Mouse (Mus musculus): ENCODE measurements around the gene Pkd2l1. TPM values are rescaled to one million over a fixed set of nuclear protein-coding genes. Genes with fewer than 3 reads are reported as not detected.

The Pkd2l1 gene
- total and polyA plus RNA-seq, 2 experiments from 2014 or later, result not detected

DNA sequence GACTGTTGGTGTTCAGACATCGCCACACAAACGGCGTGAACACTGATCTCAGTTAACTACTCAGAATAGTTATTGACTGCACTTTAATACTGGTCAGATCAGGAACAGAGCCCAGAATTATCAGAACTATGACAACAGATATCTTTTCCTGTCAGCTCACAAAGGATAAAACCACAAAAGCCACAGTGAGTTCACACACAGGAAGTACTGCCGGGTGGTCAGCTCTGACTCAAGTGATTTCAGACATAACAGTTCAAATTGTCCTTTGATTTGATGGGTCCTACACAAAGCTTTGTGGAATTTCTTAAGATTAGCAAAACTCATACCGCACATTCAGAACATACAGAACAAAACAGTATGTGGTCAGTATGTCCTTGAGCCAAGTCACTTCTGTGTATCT is 33.5 kb upstream of the Pkd2l1 start:
- no peaks in the 10 kb centered on the region for H3K4me1 ChIP-seq (ENCODE audit: control insufficient read depth, insufficient read depth)
- ATAC-seq (ENCODE audit: insufficient read depth, low read depth), result no peak
- no peak for TF ChIP-seq EP300 (IDR thresholded peaks at IDR 0.05; ENCODE audit: low read depth)
- no peak for TF ChIP-seq CTCF (IDR thresholded peaks at IDR 0.05; ENCODE audit: low read depth)
- H3K27ac ChIP-seq (ENCODE audit: low read depth), result no peak overlapping the region
- no peaks in the 10 kb centered on the region for H3K36me3 ChIP-seq (replicated peaks; ENCODE audit: control insufficient read depth, insufficient read depth, low read length)
- H3K9ac ChIP-seq (replicated peaks; ENCODE audit: low read depth, low read length), result no peak overlapping the region
- no peak overlapping the region for H3K4me2 ChIP-seq (ENCODE audit: low read depth, low read length)
- no peak overlapping the region for H3K4me3 ChIP-seq (ENCODE audit: low read depth, low read length)
- H3K27me3 ChIP-seq (ENCODE audit: control insufficient read depth, insufficient read depth, low read length), result no peaks in the 10 kb centered on the region
- WGBS, result 70% methylated on average over 5 of the region's 5 CpGs
- no peaks in the 10 kb centered on the region for H3K9me3 ChIP-seq (replicated peaks; ENCODE audit: control insufficient read depth, low read length)
- no peak for DNase-seq (ENCODE audit: low spot score)

DNA sequence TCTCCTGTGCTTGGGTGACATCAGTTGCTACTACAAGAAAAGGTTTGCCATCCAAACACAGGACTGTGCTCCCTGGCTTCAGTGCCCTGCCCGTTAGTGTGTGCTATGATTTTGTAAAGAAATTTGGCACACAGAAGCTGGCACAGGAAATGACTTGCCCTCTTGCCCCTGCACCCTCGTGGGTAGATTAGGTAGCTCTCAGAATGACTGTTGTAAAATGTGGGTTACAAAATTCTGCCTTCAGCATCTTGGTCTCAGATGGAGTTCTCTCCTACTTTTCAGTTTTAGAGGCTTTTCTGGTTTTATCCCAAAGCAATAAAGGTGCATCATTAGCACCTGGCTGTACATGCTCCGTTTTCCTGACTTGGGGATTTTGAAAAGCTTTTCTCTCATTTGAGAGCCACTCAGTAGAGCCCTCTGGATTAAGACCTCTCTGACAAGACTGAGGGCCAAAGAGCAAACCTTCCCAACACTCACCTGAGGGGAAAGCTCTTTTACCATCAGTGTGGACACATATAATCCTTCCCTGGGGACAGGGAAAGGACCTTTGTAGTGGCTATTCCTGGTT is 25.8 kb upstream of the Pkd2l1 start:
- Histone ChIP-seq H3K27ac (ENCODE audit: low read depth) (no peak overlapping the region), H3K9ac (replicated peaks; ENCODE audit: low read depth, low read length) (no peak overlapping the region), H3K4me1 (ENCODE audit: control insufficient read depth, insufficient read depth) (no peaks in the 10 kb centered on the region), H3K36me3 (replicated peaks; ENCODE audit: control insufficient read depth, insufficient read depth, low read length) (no peaks in the 10 kb centered on the region), H3K4me2 (ENCODE audit: low read depth, low read length) (no peak overlapping the region), H3K9me3 (replicated peaks; ENCODE audit: control insufficient read depth, low read length) (no peaks in the 10 kb centered on the region), H3K27me3 (ENCODE audit: control insufficient read depth, insufficient read depth, low read length) (no peaks in the 10 kb centered on the region), H3K4me3 (ENCODE audit: low read depth, low read length) (no peak overlapping the region)
- DNase-seq (ENCODE audit: low spot score) (no peak), ATAC-seq (ENCODE audit: insufficient read depth, low read depth) (no peak)
- WGBS, result 60% methylated on average over 3 of the region's 3 CpGs
- no peak for TF ChIP-seq EP300 (IDR thresholded peaks at IDR 0.05; ENCODE audit: low read depth)
- TF ChIP-seq CTCF (IDR thresholded peaks at IDR 0.05; ENCODE audit: low read depth), result no peak

DNA sequence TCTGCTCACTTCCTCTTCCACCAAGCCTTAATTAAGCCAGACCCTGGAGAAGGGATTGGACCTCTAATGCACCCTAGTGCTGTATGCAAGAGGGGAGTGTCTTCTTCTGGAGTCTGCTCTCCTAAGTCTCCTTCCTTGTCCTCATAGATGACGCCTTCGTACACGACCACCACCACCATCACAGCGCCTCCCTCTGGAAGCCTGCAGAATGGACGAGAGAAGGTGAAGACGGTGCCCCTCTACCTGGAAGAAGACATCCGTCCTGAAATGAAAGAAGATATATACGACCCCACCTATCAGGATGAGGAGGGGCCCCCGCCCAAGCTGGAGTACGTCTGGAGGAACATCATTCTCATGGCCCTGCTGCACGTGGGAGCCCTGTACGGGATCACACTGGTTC is 23.0 kb upstream of the Pkd2l1 start:
- Histone ChIP-seq H3K4me3 (ENCODE audit: low read depth, low read length) (no peak overlapping the region), H3K36me3 (replicated peaks; ENCODE audit: control insufficient read depth, insufficient read depth, low read length) (no peaks in the 10 kb centered on the region), H3K27ac (ENCODE audit: low read depth) (no peak overlapping the region), H3K4me2 (ENCODE audit: low read depth, low read length) (no peak overlapping the region), H3K9me3 (replicated peaks; ENCODE audit: control insufficient read depth, low read length) (no peaks in the 10 kb centered on the region), H3K4me1 (ENCODE audit: control insufficient read depth, insufficient read depth) (no peaks in the 10 kb centered on the region), H3K9ac (replicated peaks; ENCODE audit: low read depth, low read length) (no peak overlapping the region), H3K27me3 (ENCODE audit: control insufficient read depth, insufficient read depth, low read length) (no peaks in the 10 kb centered on the region)
- no peak for DNase-seq (ENCODE audit: low spot score)
- TF ChIP-seq CTCF (IDR thresholded peaks at IDR 0.05; ENCODE audit: low read depth) (no peak), EP300 (IDR thresholded peaks at IDR 0.05; ENCODE audit: low read depth) (no peak)
- no peak for ATAC-seq (ENCODE audit: insufficient read depth, low read depth)
- 70% methylated on average over 12 of the region's 12 CpGs for WGBS

DNA sequence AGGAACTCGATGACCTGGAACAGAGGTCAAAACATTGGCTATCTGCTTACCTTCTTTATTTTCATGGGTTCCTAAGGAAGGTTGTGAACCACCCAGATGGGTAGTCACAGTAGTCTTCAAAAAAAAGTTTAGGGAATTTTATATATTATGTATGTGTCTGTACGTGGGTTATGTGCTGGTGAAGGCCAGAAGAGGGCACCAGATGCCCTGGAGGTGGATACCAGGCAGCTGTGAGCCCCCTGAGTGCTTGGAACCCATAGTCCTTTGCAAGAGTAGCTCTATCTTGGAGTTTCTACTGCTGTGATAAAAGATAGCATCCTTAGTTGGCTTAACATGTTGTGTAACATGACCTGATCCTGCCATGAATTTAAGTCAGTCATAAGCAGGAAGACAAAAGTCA is 14.8 kb upstream of the Pkd2l1 start:
- Histone ChIP-seq H3K4me3 (ENCODE audit: low read depth, low read length) (no peak overlapping the region), H3K4me1 (ENCODE audit: control insufficient read depth, insufficient read depth) (no peaks in the 10 kb centered on the region), H3K9me3 (replicated peaks; ENCODE audit: control insufficient read depth, low read length) (no peaks in the 10 kb centered on the region), H3K27me3 (ENCODE audit: control insufficient read depth, insufficient read depth, low read length) (no peaks in the 10 kb centered on the region), H3K27ac (ENCODE audit: low read depth) (no peak overlapping the region), H3K36me3 (replicated peaks; ENCODE audit: control insufficient read depth, insufficient read depth, low read length) (no peaks in the 10 kb centered on the region), H3K4me2 (ENCODE audit: low read depth, low read length) (no peak overlapping the region), H3K9ac (replicated peaks; ENCODE audit: low read depth, low read length) (no peak overlapping the region)
- ATAC-seq (ENCODE audit: insufficient read depth, low read depth), result no peak
- TF ChIP-seq EP300 (IDR thresholded peaks at IDR 0.05; ENCODE audit: low read depth), result no peak
- no peak for TF ChIP-seq CTCF (IDR thresholded peaks at IDR 0.05; ENCODE audit: low read depth)
- DNase-seq (ENCODE audit: low spot score), result no peak
- WGBS, result 73% methylated on average over 2 of the region's 2 CpGs

DNA sequence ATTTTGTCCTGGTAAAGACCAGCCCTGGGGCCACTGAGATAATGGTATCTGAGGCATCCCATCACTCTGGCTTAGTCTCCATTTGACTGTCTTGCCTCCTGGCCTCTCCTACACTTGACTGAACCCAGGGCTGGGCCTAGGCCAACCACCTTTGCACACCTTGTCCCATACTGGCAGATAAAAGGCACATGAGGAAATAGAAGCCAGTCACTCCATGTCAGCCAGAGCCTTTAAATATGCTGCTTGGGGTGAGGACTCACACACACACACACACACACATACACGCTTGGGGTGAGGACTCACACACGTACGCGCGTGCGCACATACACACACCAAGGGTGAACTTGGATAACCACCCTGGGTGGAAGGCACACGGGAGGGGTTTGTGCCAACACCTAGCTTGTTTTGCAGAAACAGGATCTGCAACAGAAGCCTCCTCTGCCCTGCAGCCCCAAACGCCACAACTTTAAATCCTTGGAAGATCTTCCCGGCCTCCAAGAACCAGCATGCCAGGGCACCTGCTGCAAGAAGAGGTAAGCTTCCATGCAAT is 10.8 kb upstream of the Pkd2l1 start, which contains the start of gene Scd3:
TSS of gene Scd3 (plus strand) at position 255 of the 550 bp plus-strand sequence.
- Histone ChIP-seq H3K4me1 (ENCODE audit: control insufficient read depth, insufficient read depth) (no peaks in the 10 kb centered on the region), H3K9ac (replicated peaks; ENCODE audit: low read depth, low read length) (no peak within 1 kb of the TSS), H3K4me3 (ENCODE audit: low read depth, low read length) (no peak within 1 kb of the TSS), H3K27ac (ENCODE audit: low read depth) (no peak within 1 kb of the TSS), H3K9me3 (replicated peaks; ENCODE audit: control insufficient read depth, low read length) (no peaks in the 10 kb centered on the region), H3K27me3 (ENCODE audit: control insufficient read depth, insufficient read depth, low read length) (no peaks in the 10 kb centered on the region), H3K4me2 (ENCODE audit: low read depth, low read length) (no peak within 1 kb of the TSS), H3K36me3 (replicated peaks; ENCODE audit: control insufficient read depth, insufficient read depth, low read length) (no peaks in the 10 kb centered on the region)
- no peak for DNase-seq (ENCODE audit: low spot score)
- WGBS, result 93% methylated on average over 9 of the region's 9 CpGs
- ATAC-seq (ENCODE audit: insufficient read depth, low read depth), result no peak
- TF ChIP-seq CTCF (IDR thresholded peaks at IDR 0.05; ENCODE audit: low read depth) (no peak), EP300 (IDR thresholded peaks at IDR 0.05; ENCODE audit: low read depth) (no peak)

DNA sequence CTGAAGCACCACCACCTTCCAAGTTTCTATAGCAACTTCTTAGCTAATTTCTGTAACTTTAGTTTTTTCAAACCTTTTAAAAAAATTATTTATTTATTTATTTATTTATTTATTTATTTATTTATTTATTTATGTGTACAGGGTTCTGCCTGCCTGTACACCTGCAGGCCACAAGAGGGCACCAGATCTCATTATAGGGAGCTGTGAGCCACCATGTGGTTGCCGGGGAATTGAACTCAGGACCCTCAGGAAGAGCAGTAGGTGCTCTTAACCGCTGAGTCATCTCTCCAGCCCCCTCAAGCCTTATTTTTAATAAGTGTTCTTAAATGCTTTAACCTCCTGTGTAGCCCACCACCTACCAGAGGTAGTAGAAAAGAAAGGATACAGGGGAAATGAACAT is 6.7 kb upstream of the Pkd2l1 start:
- H3K36me3 ChIP-seq (replicated peaks; ENCODE audit: control insufficient read depth, insufficient read depth, low read length), result no peaks in the 10 kb centered on the region
- WGBS, result 63% methylated on average over 2 of the region's 2 CpGs
- no peak overlapping the region for H3K27ac ChIP-seq (ENCODE audit: low read depth)
- H3K4me1 ChIP-seq (ENCODE audit: control insufficient read depth, insufficient read depth), result no peaks in the 10 kb centered on the region
- DNase-seq (ENCODE audit: low spot score) (no peak), ATAC-seq (ENCODE audit: insufficient read depth, low read depth) (no peak)
- H3K9ac ChIP-seq (replicated peaks; ENCODE audit: low read depth, low read length), result no peak overlapping the region
- TF ChIP-seq CTCF (IDR thresholded peaks at IDR 0.05; ENCODE audit: low read depth) (peak; percentile 38), EP300 (IDR thresholded peaks at IDR 0.05; ENCODE audit: low read depth) (no peak)
- no peaks in the 10 kb centered on the region for H3K27me3 ChIP-seq (ENCODE audit: control insufficient read depth, insufficient read depth, low read length)
- H3K9me3 ChIP-seq (replicated peaks; ENCODE audit: control insufficient read depth, low read length), result no peaks in the 10 kb centered on the region
- no peak overlapping the region for H3K4me3 ChIP-seq (ENCODE audit: low read depth, low read length)
- no peak overlapping the region for H3K4me2 ChIP-seq (ENCODE audit: low read depth, low read length)

Measured in heart, postnatal 0 days (tissue).